Mouse (Mus musculus): ENCODE measurements at regions not wholly inside any gene's neighbourhood (a gene's known extent, or its start where the extent isn't known, plus 50 kb on each side); places are given as distances from the start of the nearest gene placed in this dataset.

- TF ChIP-seq CTCF (IDR thresholded peaks at IDR 0.05; ENCODE audit: control insufficient read depth, insufficient read depth, insufficient replicate concordance, low read depth, low read length), result peak; percentile 96
- TF ChIP-seq POLR2A (IDR thresholded peaks at IDR 0.05; ENCODE audit: control insufficient read depth, low read depth, low read length), result no peak
Measured at GRCm38 (mm10) chr12:50999295-51000237, 348.3 kb upstream of the G2e3 start.
